Mouse (Mus musculus) liver, embryonic 12.5 days (tissue): ENCODE measurements at regions not wholly inside any gene's neighbourhood (a gene's known extent, or its start where the extent isn't known, plus 50 kb on each side); places are given as distances from the start of the nearest gene placed in this dataset.
A peak's percentile ranks its signal among the peaks of the same experiment; 100 is the strongest.
"Not testable (repeated sequence)": the region's sequence is repeated elsewhere in the genome, so short reads cannot be mapped to it uniquely, and the experiment has no call there.

ENCODE experiments used
- ATAC-seq: fragments of 200-750 bp; cut with Nextera tagmentation; 2 replicates; pipeline ENCODE4 v1.8.0; 2017; ENCODE audit warnings: moderate number of reproducible peaks, mild to moderate bottlenecking, moderate library complexity
- H3K27ac ChIP-seq: fragments of 300-500 bp; sonication (generic); 2 replicates; pipeline ENCODE4 v1.5.1; 2016; ENCODE audit warnings: mild to moderate bottlenecking
- H3K27me3 ChIP-seq: fragments of 300-500 bp; sonication (generic); replicated peaks from 2 replicates; pipeline ENCODE4 v1.6.1; 2016; ENCODE audit warnings: mild to moderate bottlenecking, moderate library complexity
- H3K36me3 ChIP-seq: fragments of 300-500 bp; sonication (generic); 2 replicates; pipeline ENCODE4 v1.6.1; 2016; ENCODE audit warnings: mild to moderate bottlenecking, moderate library complexity
- H3K4me1 ChIP-seq: fragments of 300-500 bp; sonication (generic); 2 replicates; pipeline ENCODE4 v1.6.1; 2016
- H3K4me2 ChIP-seq: fragments of 300-500 bp; sonication (generic); 2 replicates; pipeline ENCODE4 v1.6.1; 2016; ENCODE audit warnings: mild to moderate bottlenecking, moderate library complexity
- H3K4me3 ChIP-seq: fragments of 300-500 bp; sonication (generic); 2 replicates; pipeline ENCODE4 v1.5.1; 2016; ENCODE audit warnings: mild to moderate bottlenecking, moderate library complexity
- H3K9ac ChIP-seq: fragments of 300-500 bp; sonication (generic); 2 replicates; pipeline ENCODE4 v1.6.1; 2016; ENCODE audit warnings: mild to moderate bottlenecking, moderate library complexity
- H3K9me3 ChIP-seq: fragments of 300-500 bp; sonication (generic); replicated peaks from 2 replicates; pipeline ENCODE4 v1.6.1; 2016; ENCODE audit warnings: mild to moderate bottlenecking, moderate library complexity
- WGBS: fragments of 180-500 bp; shearing (Covaris S2); methylation state at CpG from one replicate; pipeline ENCODE4 v1.1.7; 2016; ENCODE audit not compliant: insufficient replicate concordance; 5-methylcytosine and 5-hydroxymethylcytosine counted together

DNA sequence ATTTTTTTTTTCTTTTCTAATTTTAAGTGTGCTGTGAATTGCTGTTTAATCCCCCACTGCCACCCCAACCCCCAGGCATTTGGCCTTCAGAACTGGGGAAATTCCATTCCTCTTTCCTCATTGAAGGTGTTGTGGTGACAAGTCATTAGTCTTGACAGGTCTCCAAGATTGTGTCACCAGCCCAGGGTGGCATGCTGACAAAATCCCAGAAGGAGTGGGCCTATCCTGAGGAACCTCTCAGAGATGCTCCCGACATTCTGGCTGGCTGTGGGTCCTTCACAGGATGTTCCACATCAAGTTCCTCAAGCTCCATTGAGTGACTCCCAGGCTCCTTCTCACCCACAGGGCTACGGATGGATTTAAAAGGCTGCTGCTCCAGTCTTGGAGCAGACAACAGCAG lies 91.7 kb downstream of the Btg1 start:
- H3K9ac ChIP-seq: no peak overlapping the region
- H3K27me3 ChIP-seq: no peaks in the 10 kb centered on the region
- no peaks in the 10 kb centered on the region for H3K36me3 ChIP-seq
- no peak overlapping the region for H3K4me2 ChIP-seq
- H3K4me1 ChIP-seq: no peaks in the 10 kb centered on the region
- no peak for ATAC-seq
- no peaks in the 10 kb centered on the region for H3K9me3 ChIP-seq
- no peak overlapping the region for H3K4me3 ChIP-seq
- 63% methylated on average over 2 of the region's 2 CpGs for WGBS
- H3K27ac ChIP-seq: no peak overlapping the region

DNA sequence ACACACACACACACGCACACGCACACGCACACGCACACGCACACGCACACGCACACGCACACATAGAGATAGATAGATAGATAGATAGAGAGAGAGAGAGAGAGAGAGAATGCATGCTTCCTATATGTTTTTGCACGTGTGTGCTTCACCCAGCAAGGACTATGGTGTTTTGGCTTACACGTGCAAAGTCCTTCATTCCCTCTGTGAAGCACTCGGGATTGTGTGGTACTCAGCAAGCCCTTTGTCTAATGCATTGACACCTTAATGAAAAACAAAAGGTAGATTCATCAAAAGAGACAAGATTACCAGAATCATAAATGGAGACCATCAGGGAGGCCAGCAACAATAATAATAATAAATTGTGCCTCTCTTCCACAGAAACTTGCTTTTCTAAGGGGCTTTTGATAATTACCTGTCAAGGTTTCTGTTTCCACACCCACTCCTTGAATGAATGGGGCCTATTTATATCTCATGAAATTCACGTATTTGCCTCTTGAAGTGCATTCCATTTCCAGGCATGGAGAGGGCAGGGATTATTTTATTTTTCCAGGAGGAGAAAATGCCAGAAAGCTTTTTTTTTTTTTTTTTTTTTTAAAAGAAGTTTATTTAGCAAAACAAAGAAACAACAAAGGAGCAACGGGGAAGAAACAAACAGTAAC lies 93.0 kb downstream of the Btg1 start:
- Histone ChIP-seq H3K27ac (no peak overlapping the region), H3K27me3 (no peaks in the 10 kb centered on the region), H3K4me2 (no peak overlapping the region), H3K4me1 (no peaks in the 10 kb centered on the region), H3K9ac (no peak overlapping the region), H3K4me3 (no peak overlapping the region), H3K9me3 (no peaks in the 10 kb centered on the region), H3K36me3 (no peaks in the 10 kb centered on the region)
- ATAC-seq: no peak
- WGBS: 78% methylated on average over 13 of the region's 13 CpGs

DNA sequence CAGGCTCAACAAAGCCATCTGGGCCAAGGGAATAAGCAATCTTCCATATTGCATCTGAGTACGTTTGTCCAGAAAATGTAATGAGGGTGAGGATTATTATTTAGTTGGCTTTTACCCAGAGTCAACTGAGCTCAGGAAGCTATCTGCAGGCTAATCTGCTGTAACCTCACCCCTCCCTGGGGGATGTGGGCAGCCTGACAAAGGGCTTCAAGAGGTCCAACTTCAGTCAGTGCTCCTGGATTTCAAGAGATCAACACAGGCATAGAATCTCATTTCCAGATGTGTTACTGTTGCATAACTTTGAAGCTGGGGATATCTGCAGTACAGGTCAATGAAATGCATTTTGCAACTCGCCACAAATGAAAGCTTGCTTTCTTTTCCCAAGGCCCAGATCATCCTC lies 95.2 kb downstream of the Btg1 start:
- Histone ChIP-seq H3K4me2 (no peak overlapping the region), H3K4me1 (no peaks in the 10 kb centered on the region), H3K4me3 (no peak overlapping the region), H3K9ac (no peak overlapping the region), H3K27me3 (no peaks in the 10 kb centered on the region), H3K36me3 (no peaks in the 10 kb centered on the region), H3K9me3 (no peaks in the 10 kb centered on the region), H3K27ac (no peak overlapping the region)
- 50% methylated on average over 2 of the region's 2 CpGs for WGBS
- ATAC-seq: no peak

DNA sequence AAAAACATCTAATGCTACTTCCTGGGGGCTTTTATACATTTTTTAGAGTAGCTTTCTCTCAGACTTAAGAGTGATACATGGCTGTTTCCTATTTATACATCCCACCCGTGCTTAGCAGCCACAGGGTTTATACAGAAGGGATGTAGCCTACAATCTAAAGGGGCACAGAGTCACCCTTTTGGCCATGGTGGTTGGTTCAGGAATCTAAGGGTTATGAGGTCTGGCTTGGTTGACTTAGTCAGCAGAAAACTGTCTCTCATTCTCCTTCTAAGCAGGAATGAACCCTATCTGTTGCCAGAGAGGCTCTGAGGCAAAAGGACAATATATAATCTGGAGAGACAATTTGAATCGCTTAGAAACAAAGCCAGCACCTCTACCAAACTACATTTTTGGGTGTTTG lies 97.9 kb downstream of the Btg1 start:
- Histone ChIP-seq H3K9ac (no peak overlapping the region), H3K4me1 (no peaks in the 10 kb centered on the region), H3K4me3 (no peak overlapping the region), H3K27ac (no peak overlapping the region), H3K27me3 (no peaks in the 10 kb centered on the region), H3K4me2 (no peak overlapping the region), H3K36me3 (no peaks in the 10 kb centered on the region), H3K9me3 (no peaks in the 10 kb centered on the region)
- 54% methylated on average over 2 of the region's 2 CpGs for WGBS
- ATAC-seq: no peak

DNA sequence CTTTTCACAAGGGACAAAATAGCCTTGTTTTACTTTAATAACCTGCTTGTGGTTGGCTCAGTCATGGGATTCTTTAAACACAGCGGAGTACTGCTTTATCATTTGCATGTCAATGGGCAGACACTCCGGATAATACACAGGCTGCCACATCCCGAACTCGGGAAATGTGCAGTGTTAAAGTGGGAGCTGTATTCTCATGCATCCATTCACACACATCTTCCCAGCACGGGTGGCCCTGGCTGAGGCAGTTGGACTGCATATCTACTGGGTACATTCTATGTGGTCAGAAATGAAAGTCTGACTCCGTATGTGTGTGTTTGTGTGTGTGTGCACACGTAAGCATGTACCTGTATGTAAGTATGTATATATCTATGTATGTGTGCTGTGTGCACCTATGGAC lies 100.5 kb downstream of the Btg1 start:
- no peaks in the 10 kb centered on the region for H3K9me3 ChIP-seq
- H3K4me1 ChIP-seq: peaks cover 14% of the 10 kb centered on the region
- no peak overlapping the region for H3K4me2 ChIP-seq
- no peak for ATAC-seq
- 74% methylated on average over 7 of the region's 7 CpGs for WGBS
- H3K36me3 ChIP-seq: no peaks in the 10 kb centered on the region
- no peak overlapping the region for H3K4me3 ChIP-seq
- H3K9ac ChIP-seq: no peak overlapping the region
- no peaks in the 10 kb centered on the region for H3K27me3 ChIP-seq
- no peak overlapping the region for H3K27ac ChIP-seq

DNA sequence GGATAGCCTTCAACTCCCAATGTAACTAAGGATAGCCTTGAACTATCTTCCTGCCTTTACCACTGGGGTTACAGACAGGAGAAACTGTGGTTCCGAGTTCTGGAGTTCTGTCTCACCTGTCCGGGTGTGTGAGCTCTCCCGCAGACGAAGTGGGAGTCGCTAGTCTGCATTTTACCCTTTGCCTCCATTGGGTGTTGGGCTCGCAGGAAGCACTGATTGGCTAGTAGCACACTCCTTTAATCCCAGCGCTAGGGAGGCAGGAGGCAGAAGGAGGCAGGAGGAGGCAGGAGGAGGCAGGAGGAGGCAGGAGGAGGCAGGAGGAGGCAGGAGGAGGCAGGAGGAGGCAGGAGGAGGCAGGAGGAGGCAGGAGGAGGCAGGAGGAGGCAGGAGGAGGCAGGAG lies 101.9 kb downstream of the Btg1 start:
- peaks cover 24% of the 10 kb centered on the region for H3K4me1 ChIP-seq
- 62% methylated on average over 7 of the region's 7 CpGs for WGBS
- ATAC-seq, H3K9ac ChIP-seq, H3K4me2 ChIP-seq, H3K9me3 ChIP-seq, H3K27ac ChIP-seq, H3K27me3 ChIP-seq, H3K4me3 ChIP-seq, H3K36me3 ChIP-seq: not testable (repeated sequence)

DNA sequence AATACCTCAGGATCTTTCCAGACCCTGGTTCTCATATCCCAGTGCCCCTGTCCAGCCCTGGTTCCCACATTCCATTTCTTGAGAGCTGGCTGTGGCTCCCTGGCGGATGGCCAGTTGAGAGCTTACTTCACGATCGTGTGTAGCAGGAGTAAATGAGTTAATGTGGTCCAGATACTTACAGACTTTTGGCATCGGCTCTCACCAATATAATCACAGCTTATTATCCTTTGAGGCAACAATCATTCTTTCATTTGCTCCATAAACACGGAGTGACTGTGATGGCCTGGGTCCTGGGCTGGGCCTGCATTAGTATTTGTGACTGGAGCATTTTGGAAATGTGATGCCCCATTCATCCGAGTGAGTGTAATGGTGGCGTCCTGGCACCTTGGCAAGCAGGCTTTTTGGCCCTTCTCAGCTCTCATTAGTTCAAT lies 103.5 kb downstream of the Btg1 start:
- H3K9ac ChIP-seq: no peak overlapping the region
- H3K27me3 ChIP-seq: no peaks in the 10 kb centered on the region
- H3K36me3 ChIP-seq: no peaks in the 10 kb centered on the region
- no peak for ATAC-seq
- peaks cover 38% of the 10 kb centered on the region for H3K4me1 ChIP-seq
- WGBS: 67% methylated on average over 7 of the region's 7 CpGs
- H3K4me3 ChIP-seq: no peak overlapping the region
- no peak overlapping the region for H3K4me2 ChIP-seq
- H3K9me3 ChIP-seq: no peaks in the 10 kb centered on the region
- no peak overlapping the region for H3K27ac ChIP-seq

DNA sequence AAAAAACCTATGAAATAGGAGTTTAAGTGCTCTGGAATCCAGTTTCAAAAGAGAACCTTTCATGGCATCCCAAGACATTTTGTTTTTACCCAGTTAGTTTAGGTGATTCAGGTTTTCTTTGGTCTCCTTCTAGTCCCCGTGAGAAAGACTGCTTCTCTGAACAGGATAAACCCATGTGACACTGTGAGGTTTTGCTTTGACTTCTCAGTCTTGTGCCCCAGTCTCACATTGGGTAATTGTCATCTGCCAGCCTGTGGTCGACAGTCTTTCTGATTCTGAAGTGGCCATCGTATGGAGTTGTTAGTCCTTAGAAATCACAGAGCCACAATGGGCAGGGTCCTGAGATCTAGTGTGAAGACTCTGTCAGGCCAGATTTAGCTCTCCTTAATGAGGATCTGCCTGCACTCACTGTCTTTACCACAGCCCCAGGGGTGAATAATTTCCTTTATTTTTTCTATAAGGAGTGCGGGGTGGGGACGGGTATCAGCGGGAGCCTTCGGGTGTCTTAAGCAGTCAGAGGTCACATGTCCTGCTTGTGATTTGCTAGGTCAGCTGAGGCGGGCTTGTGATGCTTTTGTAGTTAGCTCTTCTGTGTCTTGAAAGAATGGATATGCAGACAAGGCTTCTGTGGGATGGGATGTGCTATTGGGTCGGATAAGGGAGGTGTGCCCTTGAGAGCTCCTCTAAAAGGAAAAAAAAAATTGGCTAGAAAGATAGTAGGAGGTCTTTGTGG lies 104.3 kb downstream of the Btg1 start:
- Histone ChIP-seq H3K9ac (no peak overlapping the region), H3K27me3 (no peaks in the 10 kb centered on the region), H3K4me1 (peaks cover 38% of the 10 kb centered on the region), H3K27ac (no peak overlapping the region), H3K36me3 (no peaks in the 10 kb centered on the region), H3K9me3 (no peaks in the 10 kb centered on the region), H3K4me2 (no peak overlapping the region), H3K4me3 (no peak overlapping the region)
- ATAC-seq: peak; percentile 52
- 43% methylated on average over 9 of the region's 9 CpGs for WGBS

DNA sequence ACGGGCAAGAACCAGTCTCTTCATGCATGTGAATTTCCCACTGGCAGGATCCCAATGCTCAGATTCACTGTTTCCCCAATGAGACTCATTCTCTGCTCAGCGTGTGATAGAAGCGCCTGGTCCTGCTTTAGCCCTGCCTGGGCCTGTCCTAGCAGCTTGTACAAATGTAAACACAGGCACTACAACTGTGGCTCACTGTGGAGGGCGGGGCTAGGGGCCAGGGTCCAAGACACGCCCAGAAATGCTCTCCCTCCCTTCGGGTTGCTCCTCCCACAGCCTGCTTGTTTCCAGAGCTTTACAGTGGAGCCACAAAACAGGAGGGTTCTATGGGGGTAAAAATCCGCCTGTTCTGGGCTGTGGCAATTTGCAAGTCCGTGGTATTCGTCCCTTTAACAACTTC lies 105.7 kb downstream of the Btg1 start:
- no peaks in the 10 kb centered on the region for H3K27me3 ChIP-seq
- no peak overlapping the region for H3K27ac ChIP-seq
- no peaks in the 10 kb centered on the region for H3K36me3 ChIP-seq
- no peak overlapping the region; the same call in 1 of the 2 replicates for H3K4me2 ChIP-seq
- peaks cover 38% of the 10 kb centered on the region for H3K4me1 ChIP-seq
- peak; percentile 92 for ATAC-seq
- H3K4me3 ChIP-seq: no peak overlapping the region
- H3K9ac ChIP-seq: no peak overlapping the region
- 22% methylated on average over 9 of the region's 9 CpGs for WGBS
- H3K9me3 ChIP-seq: no peaks in the 10 kb centered on the region

DNA sequence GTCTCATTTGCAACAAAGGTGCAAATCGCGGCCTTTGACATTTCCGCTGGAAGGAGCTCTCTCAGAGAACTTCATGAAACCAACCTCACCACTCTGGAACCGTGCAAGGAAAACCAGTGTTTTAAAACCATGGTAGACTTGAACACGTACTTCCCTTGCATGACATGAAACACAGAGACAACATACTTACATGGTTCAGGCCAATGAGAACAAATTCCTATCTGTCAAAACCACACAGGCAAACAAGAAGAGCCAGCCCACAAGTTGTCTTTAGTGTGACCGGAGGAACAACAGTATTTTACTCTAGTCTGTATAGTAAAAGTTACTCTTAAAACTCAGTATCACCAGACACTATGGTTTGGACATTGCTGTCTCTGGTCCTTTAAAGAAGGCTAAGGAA lies 106.3 kb downstream of the Btg1 start:
- no peak for ATAC-seq
- no peak overlapping the region for H3K4me3 ChIP-seq
- WGBS: 80% methylated on average over 6 of the region's 6 CpGs

DNA sequence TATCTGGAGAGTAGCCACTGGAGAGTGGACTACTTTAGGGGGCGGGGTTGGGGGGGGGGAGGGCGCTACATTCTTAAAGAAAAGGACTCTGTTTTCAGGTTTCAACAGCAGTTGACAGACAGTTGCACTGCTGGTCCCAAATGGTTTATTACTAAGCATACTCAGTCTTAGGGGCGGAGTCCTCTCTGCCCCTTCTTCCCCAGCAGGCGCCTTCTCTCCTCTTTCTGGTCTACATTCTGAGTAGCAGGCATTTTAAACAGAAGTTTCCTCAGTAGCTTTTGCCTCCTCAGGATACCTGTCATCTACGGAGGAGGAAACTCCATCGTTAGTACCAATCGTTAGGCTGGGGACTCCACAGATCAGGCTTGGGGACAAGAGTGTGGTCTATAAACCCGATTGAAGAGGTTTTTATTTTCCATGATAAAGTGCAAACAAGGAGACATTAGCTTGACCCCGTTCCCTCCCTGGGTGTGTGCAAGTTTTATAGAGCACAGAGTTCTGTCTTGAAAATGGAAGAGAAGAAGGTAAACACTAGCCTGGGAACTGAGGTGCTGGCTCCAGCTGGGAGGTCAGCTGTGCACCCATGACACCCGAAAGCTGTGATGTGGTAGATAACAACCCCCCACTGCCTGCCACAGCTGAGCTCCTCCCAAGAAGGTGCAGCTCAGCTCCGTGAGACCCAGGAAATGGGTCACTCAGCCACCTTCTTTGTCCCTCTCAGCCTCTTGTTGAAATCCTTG lies 107.8 kb downstream of the Btg1 start:
- Histone ChIP-seq H3K9me3 (no peaks in the 10 kb centered on the region), H3K4me2 (peak overlapping the region; percentile 33), H3K4me3 (no peak overlapping the region), H3K4me1 (peaks cover 38% of the 10 kb centered on the region), H3K27me3 (no peaks in the 10 kb centered on the region), H3K27ac (no peak overlapping the region), H3K36me3 (no peaks in the 10 kb centered on the region), H3K9ac (no peak overlapping the region)
- peak; percentile 72 for ATAC-seq
- 32% methylated on average over 11 of the region's 11 CpGs for WGBS

More for the DNA sequence above, 106.3 kb downstream of the Btg1 start:
- Histone ChIP-seq H3K4me1 (peaks cover 38% of the 10 kb centered on the region), H3K36me3 (no peaks in the 10 kb centered on the region), H3K9me3 (no peaks in the 10 kb centered on the region), H3K27ac (no peak overlapping the region), H3K27me3 (no peaks in the 10 kb centered on the region), H3K4me2 (no peak overlapping the region), H3K9ac (no peak overlapping the region)
